Mouse (Mus musculus) c-Kit-negative CD71-positive TER-119-positive erythroid progenitor cells, embryonic 14.5 days (primary cell): ENCODE measurements around the gene Nav1.
A peak's percentile ranks its signal among the peaks of the same experiment; 100 is the strongest.
"Not testable (repeated sequence)": the region's sequence is repeated elsewhere in the genome, so short reads cannot be mapped to it uniquely, and the experiment has no call there.

ENCODE experiments used
- DNase-seq: peaks from one replicate; pipeline ENCODE4 v3.0.0-alpha.2; 2013; ENCODE audit warnings: low read depth, low spot score

The Nav1 gene

GRCm38 (mm10) chr1:135488879-135489278 is 118.2 kb downstream of the Nav1 start:
- DNase-seq = no peak

- no peak for DNase-seq
Observed at GRCm38 (mm10) chr1:135485179-135485578, 121.9 kb downstream of the Nav1 start.

- DNase-seq = not testable (repeated sequence)
Observed at GRCm38 (mm10) chr1:135484503-135485051, 122.5 kb downstream of the Nav1 start.

GRCm38 (mm10) chr1:135483971-135484370 is 123.1 kb downstream of the Nav1 start:
- DNase-seq = no peak

- DNase-seq = no peak
Observed at GRCm38 (mm10) chr1:135482666-135483065, 124.4 kb downstream of the Nav1 start.

- DNase-seq = no peak
Observed at GRCm38 (mm10) chr1:135481656-135482055, 125.4 kb downstream of the Nav1 start.

GRCm38 (mm10) chr1:135480815-135481214 is 126.3 kb downstream of the Nav1 start:
- DNase-seq = no peak

- no peak for DNase-seq
Observed at GRCm38 (mm10) chr1:135475571-135475895, 131.6 kb downstream of the Nav1 start.

GRCm38 (mm10) chr1:135474861-135475570 is 132.1 kb downstream of the Nav1 start:
- DNase-seq = no peak

- DNase-seq = no peak
Observed at GRCm38 (mm10) chr1:135472536-135472935, 134.6 kb downstream of the Nav1 start.

- no peak for DNase-seq
Observed at GRCm38 (mm10) chr1:135471742-135472141, 135.4 kb downstream of the Nav1 start.

GRCm38 (mm10) chr1:135470546-135470945 is 136.5 kb downstream of the Nav1 start:
- DNase-seq = no peak

GRCm38 (mm10) chr1:135467462-135467861 is 139.6 kb downstream of the Nav1 start:
- DNase-seq = no peak

- peak; percentile 38 for DNase-seq
Observed at GRCm38 (mm10) chr1:135466935-135467334, 140.2 kb downstream of the Nav1 start.

- DNase-seq = no peak
Observed at GRCm38 (mm10) chr1:135465734-135466133, 141.4 kb downstream of the Nav1 start.

- no peak for DNase-seq
Observed at GRCm38 (mm10) chr1:135462736-135463135, 144.4 kb downstream of the Nav1 start.

GRCm38 (mm10) chr1:135462304-135462703 is 144.8 kb downstream of the Nav1 start:
- no peak for DNase-seq

- DNase-seq = peak; percentile 20
Observed at GRCm38 (mm10) chr1:135461097-135461730, 145.9 kb downstream of the Nav1 start.

- no peak for DNase-seq
Observed at GRCm38 (mm10) chr1:135460521-135460920, 146.6 kb downstream of the Nav1 start.

GRCm38 (mm10) chr1:135457860-135458259 is 149.2 kb downstream of the Nav1 start:
- DNase-seq = no peak

- no peak for DNase-seq
Observed at GRCm38 (mm10) chr1:135452259-135452658, 154.8 kb downstream of the Nav1 start.

GRCm38 (mm10) chr1:135451419-135451818 is 155.7 kb downstream of the Nav1 start:
- no peak for DNase-seq

GRCm38 (mm10) chr1:135449876-135450275 is 157.2 kb downstream of the Nav1 start:
- DNase-seq = no peak
